Mouse (Mus musculus): ENCODE data around the gene Tead1.

GRCm38 (mm10) chr7:112663314-112663966 lies 15.7 kb upstream of the Tead1 start:
- TF ChIP-seq CTCF (IDR thresholded peaks at IDR 0.05; ENCODE audit: low read depth), result no peak
- no peak for TF ChIP-seq EP300 (IDR thresholded peaks at IDR 0.05; ENCODE audit: low read depth)
